Mouse (Mus musculus): ENCODE measurements around the gene Hba-a1.

- TF ChIP-seq TAL1 (IDR thresholded peaks at IDR 0.05; ENCODE audit: low read length) (no peak), GATA1 (IDR thresholded peaks at IDR 0.05; ENCODE audit: low read length) (no peak)
Measured at GRCm38 (mm10) chr11:32287493-32287825, 4.1 kb downstream of the Hba-a1 start.
